Mouse (Mus musculus) ES-E14 (cell line): ENCODE measurements around the gene Pus7. TPM values are rescaled to one million over a fixed set of nuclear protein-coding genes. Genes with fewer than 3 reads are reported as not detected.

Experiments
- DNase-seq: peaks from one replicate; pipeline ENCODE4 v3.0.0-alpha.2; 2013; ENCODE audit warnings: low read depth, low spot score
- H3K27ac ChIP-seq: 2 replicates; pipeline ENCODE4 v1.5.1; 2012; ENCODE audit warnings: low read depth, mild to moderate bottlenecking, low read length, moderate library complexity, mixed read lengths; ENCODE audit not compliant: poor library complexity, insufficient read depth, severe bottlenecking
- H3K36me3 ChIP-seq: 2 replicates; pipeline ENCODE4 v1.6.1; 2012; ENCODE audit warnings: mild to moderate bottlenecking, low read length, moderate library complexity, mixed read lengths; ENCODE audit not compliant: control insufficient read depth, poor library complexity, insufficient read depth, severe bottlenecking
- H3K4me1 ChIP-seq, 2 experiments: fragments of 150-350 bp in 1 of 2; sonication (generic) in 1 of 2; 2 replicates each; pipeline ENCODE4 v1.6.1; 2012; ENCODE audit warnings: low read length in 2 of 2, mild to moderate bottlenecking in 1 of 2, mixed read lengths in 1 of 2; ENCODE audit not compliant: control insufficient read depth in 2 of 2, insufficient read depth in 2 of 2, poor library complexity in 1 of 2
- H3K4me3 ChIP-seq, 2 experiments: fragments of 150-350 bp in 1 of 2; sonication (generic) in 1 of 2; 2 replicates each; pipeline ENCODE4 v1.5.1; 2012; ENCODE audit warnings: low read length in 2 of 2, low read depth in 1 of 2, mild to moderate bottlenecking in 1 of 2, mixed read lengths in 1 of 2; ENCODE audit not compliant: insufficient read depth in 1 of 2, poor library complexity in 1 of 2, severe bottlenecking in 1 of 2
- H3K9ac ChIP-seq: 2 replicates; pipeline ENCODE4 v1.6.1; 2012; ENCODE audit warnings: low read depth, mild to moderate bottlenecking, low read length, mixed read lengths; ENCODE audit not compliant: poor library complexity, insufficient read depth, severe bottlenecking
- H3K9me3 ChIP-seq: fragments of 150-350 bp; sonication (generic); 2 replicates; pipeline ENCODE4 v1.6.1; 2012; ENCODE audit warnings: low read depth, mild to moderate bottlenecking, low read length; ENCODE audit not compliant: control insufficient read depth, insufficient read depth
- CHD2 ChIP-seq: IDR thresholded peaks from 2 replicates; pipeline ENCODE4 v1.6.1; 2014; ENCODE audit warnings: mild to moderate bottlenecking, low read depth, low read length, inconsistent platforms
- HCFC1 ChIP-seq: IDR thresholded peaks from 2 replicates; pipeline ENCODE4 v1.6.1; 2012; ENCODE audit warnings: low read length, inconsistent platforms, borderline replicate concordance; ENCODE audit not compliant: insufficient read depth
- MAFK ChIP-seq: IDR thresholded peaks from 2 replicates; pipeline ENCODE4 v1.6.1; 2014; ENCODE audit warnings: mild to moderate bottlenecking, low read depth, low read length, inconsistent platforms; ENCODE audit not compliant: insufficient read depth
- ZC3H11A ChIP-seq: IDR thresholded peaks from 2 replicates; pipeline ENCODE4 v1.6.1; 2012; ENCODE audit warnings: low read depth, mild to moderate bottlenecking, inconsistent platforms, low read length, borderline replicate concordance
- ZNF384 ChIP-seq: IDR thresholded peaks from 2 replicates; pipeline ENCODE4 v1.6.1; 2012; ENCODE audit warnings: low read depth, low read length, inconsistent platforms
- in situ Hi-C, 2 experiments: fragments of 600-800 bp; cut with MboI; formaldehyde crosslinking; loops; one replicate each; pipeline ENCODE4 v1.15.1; 2025; ENCODE audit warnings: low sequenced_read_pairs in 2 of 2, inconsistent platforms in 1 of 2; ENCODE audit not compliant: unreplicated experiment in 2 of 2
- total RNA-seq: library from RNA; depleted of rRNA; stranded (reverse); fragments of 300-350 nt; gene quantifications from 2 replicates; pipeline ENCODE4 v1.2.3, GENCODE M21; 2012

Gene Pus7
- total RNA-seq, 1 experiment: 33.2 TPM

DNA sequence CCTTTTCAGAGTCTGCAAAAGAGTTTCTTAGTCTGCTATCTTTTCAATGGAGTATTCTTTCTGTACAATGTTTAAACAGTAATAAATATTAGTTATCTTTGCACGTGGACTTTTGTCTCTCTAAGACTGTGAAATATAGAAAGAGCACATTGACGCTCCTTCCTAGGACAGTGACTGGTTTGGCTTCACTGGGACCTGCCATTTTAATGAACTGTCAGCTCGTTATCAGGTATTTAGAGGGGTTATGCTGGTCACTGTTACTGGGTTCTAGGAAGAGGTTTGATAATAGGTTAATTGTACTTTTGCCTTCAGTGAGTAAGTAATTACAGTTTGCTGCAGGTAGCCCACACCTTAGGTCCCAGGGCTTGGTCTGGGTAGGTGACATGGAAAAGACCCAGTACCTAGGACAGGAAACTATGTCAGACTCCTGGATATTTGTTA is 4.9 kb upstream of the Pus7 start:
- TF ChIP-seq HCFC1 (no peak), ZNF384 (no peak), CHD2 (no peak), MAFK (no peak)
- Histone ChIP-seq H3K4me1 (no peaks in the 10 kb centered on the region), H3K9ac (no peak overlapping the region), H3K9me3 (no peaks in the 10 kb centered on the region), H3K27ac (no peak overlapping the region), H3K36me3 (peaks cover 2% of the 10 kb centered on the region; the same call in 1 of the 2 replicates), H3K4me3 (peak overlapping the region; percentile 76 to 81; a peak in 3 of 4 replicates)
- no peak for DNase-seq
- in situ Hi-C loops: no loop called here

DNA sequence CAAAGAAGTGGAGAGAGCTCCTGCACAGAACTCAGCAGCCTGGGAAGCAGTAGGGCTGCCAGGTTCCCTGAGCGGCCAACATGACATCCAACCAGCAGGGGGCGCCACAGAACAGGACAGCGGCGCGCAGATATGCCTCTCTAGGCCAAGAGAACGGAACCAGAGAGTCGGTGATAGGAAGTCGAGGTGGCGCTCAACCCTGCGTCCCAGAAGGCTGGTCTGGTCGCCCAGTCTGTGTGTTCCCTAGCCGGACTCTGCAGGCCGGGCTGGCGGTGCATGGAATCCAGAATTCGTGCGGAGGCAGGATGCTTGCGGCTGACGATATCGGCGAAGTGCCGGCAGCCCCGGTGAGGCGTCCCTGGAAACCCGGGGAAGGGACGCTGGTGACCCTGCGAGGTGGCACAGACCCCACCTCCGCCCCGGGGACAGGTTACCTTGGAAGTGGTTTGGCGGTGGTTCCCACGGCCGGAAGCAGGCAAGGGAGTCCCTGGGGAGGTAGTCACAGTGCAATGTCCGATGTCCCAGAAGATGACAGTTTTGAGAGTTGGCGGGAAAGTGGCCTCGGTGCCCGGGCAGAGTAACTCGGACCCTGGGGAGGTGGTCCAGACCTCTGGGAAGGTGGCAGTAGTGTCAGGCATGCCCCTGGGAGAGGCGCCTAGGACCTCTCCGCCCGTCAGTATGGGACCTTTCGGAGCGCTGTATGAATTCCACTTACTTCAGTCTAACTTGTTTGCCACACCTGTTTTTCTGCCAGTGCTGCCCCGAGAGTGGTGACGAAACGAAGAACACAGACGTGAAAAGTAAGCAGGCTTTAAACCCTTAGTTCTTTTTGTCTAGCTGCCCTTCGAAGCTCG is 4.3 kb upstream of the Pus7 start, which contains the start of gene Rint1:
Rint1 (plus strand) TSS at position 176 of the 854 bp plus-strand sequence.
- in situ Hi-C loops: no loop called here
- no peak within 1 kb of the TSS for H3K27ac ChIP-seq
- H3K9me3 ChIP-seq: no peaks in the 10 kb centered on the region
- H3K9ac ChIP-seq: peak within 1 kb of the TSS; percentile 80
- peak within 1 kb of the TSS; percentile 76 to 81 for H3K4me3 ChIP-seq
- H3K4me1 ChIP-seq: no peaks in the 10 kb centered on the region
- TF ChIP-seq ZNF384 (no peak), CHD2 (no peak), MAFK (no peak), HCFC1 (peak; percentile 79; the same call in 1 of the 2 replicates)
- DNase-seq: peak; percentile 91
- peaks cover 2% of the 10 kb centered on the region; the same call in 1 of the 2 replicates for H3K36me3 ChIP-seq

DNA sequence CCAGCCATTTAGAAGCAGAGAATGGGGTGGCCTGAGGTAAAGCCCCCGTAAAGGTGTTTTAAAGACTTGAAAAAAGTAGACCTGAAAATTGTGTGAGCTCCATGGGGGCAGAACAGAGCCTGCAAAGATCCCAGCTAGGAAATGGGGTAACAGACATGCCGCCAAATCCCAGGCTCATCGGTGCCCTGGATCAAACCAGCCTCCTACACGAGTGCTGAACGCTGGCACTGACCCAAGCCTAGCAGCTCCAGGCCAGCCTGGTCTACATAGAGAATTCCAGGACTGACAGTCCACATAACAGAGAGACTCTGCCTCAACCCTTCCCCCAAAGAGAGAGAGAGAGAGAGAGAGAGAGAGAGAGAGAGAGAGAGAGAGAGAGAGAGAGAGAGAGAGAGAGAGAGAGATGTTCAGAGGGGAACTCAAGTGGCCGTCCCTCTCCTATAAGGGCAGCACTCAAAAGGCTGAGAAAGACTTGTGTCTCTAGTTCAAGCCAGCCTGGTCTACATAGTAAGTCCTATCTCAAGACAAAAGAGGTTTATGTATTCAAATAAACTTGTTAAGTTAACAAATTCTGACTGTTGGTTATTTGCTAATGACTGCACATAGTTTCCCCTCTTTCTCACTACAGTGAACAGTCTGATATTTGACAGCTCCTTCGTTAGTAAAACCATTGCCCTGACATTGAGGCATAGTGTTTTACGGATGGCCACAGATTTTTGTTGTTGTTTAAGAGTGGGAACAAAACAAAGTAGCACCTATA is 1.3 kb downstream of the Pus7 start:
- Histone ChIP-seq H3K9me3 (no peaks in the 10 kb centered on the region), H3K9ac (no peak overlapping the region; the same call in 1 of the 2 replicates), H3K4me3 (peak overlapping the region; percentile 89 to 96; a peak in 3 of 4 replicates), H3K36me3 (no peaks in the 10 kb centered on the region), H3K27ac (no peak overlapping the region), H3K4me1 (peaks cover 2 to 5% of the 10 kb centered on the region in 2 experiments; a peak in 1 of 4 replicates)
- in situ Hi-C loops: no loop called here
- no peak for DNase-seq
- TF ChIP-seq MAFK (no peak), CHD2 (no peak), HCFC1 (no peak), ZNF384 (no peak), ZC3H11A (no peak)

DNA sequence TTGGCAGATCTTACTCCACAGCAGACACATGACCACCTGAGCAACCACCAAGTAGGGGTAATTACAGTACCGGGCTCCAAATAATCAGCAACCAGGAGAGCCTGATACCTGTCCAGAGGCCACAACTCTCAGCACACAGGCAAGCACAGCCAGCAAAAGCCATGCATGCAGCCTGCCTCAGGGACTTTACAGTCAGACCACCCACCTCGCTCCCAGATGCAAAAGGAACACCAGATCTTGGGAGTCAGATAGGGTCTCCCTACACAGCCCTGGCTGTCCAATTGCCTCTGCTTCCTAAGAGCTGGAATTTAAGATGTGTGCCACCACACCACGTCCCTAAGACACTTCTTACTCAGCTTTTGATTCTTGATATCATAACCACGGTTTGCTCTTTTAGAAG is 2.3 kb downstream of the Pus7 start:
- Histone ChIP-seq H3K36me3 (peaks cover 4% of the 10 kb centered on the region), H3K27ac (no peak overlapping the region), H3K9me3 (no peaks in the 10 kb centered on the region), H3K4me3 (no peak overlapping the region), H3K4me1 (peaks cover 2 to 5% of the 10 kb centered on the region in 2 experiments; a peak in 1 of 4 replicates), H3K9ac (no peak overlapping the region)
- in situ Hi-C loops: no loop called here
- DNase-seq: no peak
- no peak for TF ChIP-seq ZC3H11A
- TF ChIP-seq CHD2: no peak
- no peak for TF ChIP-seq MAFK
- no peak for TF ChIP-seq HCFC1
